Mouse (Mus musculus) layer of hippocampus, adult 2 months (tissue): Measurements from ENCODE around the gene Gm12117. TPM values are rescaled to one million over a fixed set of nuclear protein-coding genes. Genes with fewer than 3 reads are reported as not detected.

Experiments used
- DNase-seq, 2 experiments: peaks; one replicate each; pipeline ENCODE4 v3.0.0; 2022; ENCODE audit warnings: low spot score in 2 of 2
- H3K27ac ChIP-seq: fragments of 200-600 bp; 2 replicates; pipeline ENCODE4 v1.8.1; 2022
- H3K4me3 ChIP-seq: fragments of 200-600 bp; 2 replicates; pipeline ENCODE4 v1.8.1; 2022; ENCODE audit warnings: mild to moderate bottlenecking
- CTCF ChIP-seq: fragments of 200-600 bp; conservative IDR thresholded peaks from 2 replicates; pipeline ENCODE4 v1.8.1; 2022; ENCODE audit warnings: antibody characterized with exemption, mild to moderate bottlenecking, moderate library complexity
- long read RNA-seq, 2 experiments: library from polyadenylated mRNA; stranded (forward); transcript quantifications; one replicate each; pipeline ENCODE4 v2.0.0; 2021; ENCODE audit warnings: borderline mapping rate in 2 of 2
- total RNA-seq, 2 experiments: library from RNA; stranded (reverse); gene quantifications; 2 replicates each; pipeline ENCODE4 v1.2.3; 2021

Gm12117 gene
- total RNA-seq, result under 1 TPM in 1 of 2 experiments, not detected in 1; 0.38 TPM
- long read RNA-seq, experiment 1, result 0 reads
- long read RNA-seq, experiment 2, result 0 reads

DNA sequence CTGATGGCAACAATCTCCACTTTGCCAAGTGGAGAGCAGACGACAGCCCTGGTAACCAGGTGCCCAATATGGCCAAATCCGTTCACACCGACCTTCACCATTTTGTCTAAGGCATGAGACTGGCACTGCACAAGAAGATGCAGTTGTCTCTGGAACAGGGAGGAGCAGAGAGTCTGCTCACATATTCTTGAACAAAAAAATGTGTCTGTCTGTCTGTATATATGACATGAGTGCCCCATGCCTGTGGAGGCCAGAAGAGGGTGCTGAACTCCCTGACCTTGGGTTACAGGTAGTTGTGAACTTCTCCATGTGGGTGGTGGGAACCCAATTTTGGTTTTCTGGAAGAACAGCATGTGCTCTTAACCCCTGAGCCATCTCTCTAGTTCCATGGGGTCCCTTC lies at the start of gene Gm12117:
Gene Gm12117, minus strand, starts transcription at position 101 of the 400 bp plus-strand sequence.
- no peak for TF ChIP-seq CTCF
- DNase-seq, result no peak

GRCm38 (mm10) chr11:33319006-33319611 lies 42.6 kb upstream of the Gm12117 start:
- no peak for TF ChIP-seq CTCF
- Histone ChIP-seq H3K4me3 (no peak overlapping the region), H3K27ac (no peak overlapping the region)
- DNase-seq, result no peak

More for the DNA sequence above, at the start of gene Gm12117:
- Histone ChIP-seq H3K4me3 (no peak within 1 kb of the TSS), H3K27ac (no peak within 1 kb of the TSS)

DNA sequence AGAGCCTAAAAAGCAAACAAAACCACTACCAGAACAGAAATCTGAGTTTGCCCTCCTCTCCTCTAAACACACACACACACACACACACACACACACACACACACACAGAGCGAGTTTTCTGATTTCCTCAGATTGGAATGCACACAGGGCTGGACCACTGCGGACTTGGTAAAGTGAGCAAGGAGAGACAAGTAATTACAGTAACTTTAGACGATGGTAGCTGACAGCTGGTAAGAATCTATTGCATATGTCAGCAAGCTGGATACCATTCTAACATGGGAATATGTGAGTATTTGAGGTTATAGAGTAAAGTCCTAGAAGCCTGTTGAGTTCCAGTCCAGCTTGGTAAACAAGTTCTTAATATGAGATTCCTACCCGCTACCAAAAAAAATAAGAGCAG lies 33.0 kb upstream of the Gm12117 start:
- TF ChIP-seq CTCF, result no peak
- Histone ChIP-seq H3K4me3 (no peak overlapping the region), H3K27ac (no peak overlapping the region)
- no peak for DNase-seq

DNA sequence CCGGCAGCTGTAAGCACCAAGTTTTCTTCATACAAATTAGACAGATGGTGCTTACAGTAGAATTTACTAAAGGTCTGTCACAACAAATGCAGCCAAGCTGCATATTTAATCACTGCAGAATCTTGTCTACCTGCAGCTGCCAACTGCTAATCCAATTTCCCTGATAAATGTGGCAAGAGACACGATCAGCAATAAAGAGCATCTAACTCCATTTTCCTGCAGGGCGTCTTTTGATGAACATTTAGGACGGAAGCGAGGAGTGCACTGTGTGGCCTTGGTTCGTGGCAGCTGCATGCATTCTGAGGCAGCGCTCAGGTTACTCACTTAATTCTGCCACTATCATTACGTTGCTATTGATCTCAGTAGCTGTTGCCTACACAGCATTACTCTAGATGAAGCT lies 24.3 kb upstream of the Gm12117 start:
- no peak overlapping the region for H3K27ac ChIP-seq
- no peak for TF ChIP-seq CTCF
- no peak overlapping the region for H3K4me3 ChIP-seq
- no peak for DNase-seq

DNA sequence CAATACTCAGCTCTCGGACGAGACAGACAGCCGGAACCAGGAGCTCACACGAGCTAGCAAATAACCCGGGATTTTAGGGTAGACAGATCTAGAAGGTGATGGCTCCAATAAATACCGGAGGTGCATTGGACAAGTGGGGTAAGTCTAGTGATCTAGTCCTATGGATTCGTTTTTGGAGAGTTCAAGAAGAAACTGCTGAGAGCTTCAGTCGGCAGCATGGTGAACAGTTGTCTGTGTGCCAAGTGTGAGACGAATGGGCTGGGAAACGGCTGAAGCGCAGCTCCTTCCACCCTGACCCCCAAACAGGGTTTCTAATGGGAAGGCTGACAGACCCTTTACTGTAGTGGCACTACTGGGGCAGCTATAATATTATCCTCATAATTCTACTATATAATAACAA lies 22.8 kb upstream of the Gm12117 start:
- TF ChIP-seq CTCF, result no peak
- DNase-seq, result no peak
- H3K4me3 ChIP-seq, result no peak overlapping the region
- H3K27ac ChIP-seq, result no peak overlapping the region

GRCm38 (mm10) chr11:33297121-33297520 lies 20.6 kb upstream of the Gm12117 start:
- TF ChIP-seq CTCF, result no peak
- Histone ChIP-seq H3K4me3 (no peak overlapping the region), H3K27ac (no peak overlapping the region)
- no peak for DNase-seq

DNA sequence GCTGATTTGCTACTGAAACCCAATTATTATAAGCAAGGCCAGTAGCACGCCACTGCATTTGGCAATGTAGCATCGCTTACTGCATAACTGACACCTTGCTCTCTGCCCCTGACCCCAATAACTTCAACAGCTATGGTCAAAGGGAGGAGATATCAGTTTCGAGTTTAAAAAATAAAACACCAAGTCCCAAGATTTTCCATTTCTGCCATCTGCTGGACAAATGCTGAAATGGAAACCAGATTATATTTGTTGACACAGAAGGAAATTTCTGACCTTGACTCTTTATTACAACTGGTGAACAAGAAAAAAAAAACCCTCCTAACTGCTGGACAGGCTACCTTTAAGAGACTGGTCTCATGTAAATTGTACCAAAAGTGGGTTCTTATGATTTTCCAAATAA lies 18.9 kb upstream of the Gm12117 start:
- peak in 1 of 2 experiments; percentile 29 for DNase-seq
- peak; percentile 83 for TF ChIP-seq CTCF
- Histone ChIP-seq H3K4me3 (no peak overlapping the region), H3K27ac (no peak overlapping the region)

GRCm38 (mm10) chr11:33294063-33294462 lies 17.5 kb upstream of the Gm12117 start:
- no peak for TF ChIP-seq CTCF
- no peak overlapping the region for H3K27ac ChIP-seq
- H3K4me3 ChIP-seq, result no peak overlapping the region
- DNase-seq, result no peak

DNA sequence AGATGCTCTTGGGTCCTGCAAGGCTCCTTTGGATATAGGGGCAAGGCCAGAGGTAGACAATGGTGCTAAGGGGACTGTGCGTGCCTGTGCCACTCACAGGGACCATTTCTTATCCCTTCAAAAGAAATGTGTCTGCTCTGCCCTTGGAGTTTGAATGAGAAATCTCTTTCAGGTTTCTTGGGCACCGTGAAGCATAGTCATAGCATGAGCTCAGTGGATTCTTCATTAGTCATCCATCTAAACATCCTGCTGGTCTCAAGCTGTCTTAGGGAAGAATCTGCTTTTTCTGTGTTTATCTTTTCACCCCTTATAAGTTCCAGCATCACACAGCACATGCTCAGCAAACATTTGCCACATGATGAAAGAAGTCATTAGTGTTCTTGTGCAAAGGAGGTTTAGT lies 2.0 kb upstream of the Gm12117 start:
- H3K4me3 ChIP-seq, result no peak overlapping the region
- TF ChIP-seq CTCF, result no peak
- DNase-seq, result no peak
- H3K27ac ChIP-seq, result no peak overlapping the region

DNA sequence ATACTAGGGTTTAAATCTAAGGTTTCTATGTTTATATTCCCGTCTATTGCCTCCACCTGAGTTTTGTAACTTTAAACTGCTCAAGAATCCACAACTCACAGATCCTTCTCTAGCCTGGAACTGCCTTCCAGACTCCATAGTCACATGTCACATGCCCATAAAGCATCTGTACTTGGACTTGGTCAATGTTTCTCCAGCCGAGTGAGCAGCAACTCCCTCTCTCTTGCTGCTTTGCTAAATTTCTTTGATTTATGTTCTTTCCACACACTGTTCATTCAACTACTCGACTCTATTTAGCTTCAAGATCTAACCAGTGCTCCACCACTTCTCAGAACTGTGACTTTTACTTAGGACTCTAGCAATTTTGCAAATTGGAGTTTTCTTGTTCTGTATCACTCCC lies 1.7 kb downstream of the Gm12117 start:
- TF ChIP-seq CTCF, result no peak
- no peak for DNase-seq
- Histone ChIP-seq H3K27ac (no peak overlapping the region), H3K4me3 (no peak overlapping the region)

- Histone ChIP-seq H3K4me3 (no peak overlapping the region), H3K27ac (no peak overlapping the region)
- DNase-seq, result no peak
- TF ChIP-seq CTCF, result no peak
These were observed 2.2 kb downstream of the Gm12117 start for GRCm38 (mm10) chr11:33274294-33274693.

GRCm38 (mm10) chr11:33240295-33240694 lies 36.2 kb downstream of the Gm12117 start:
- Histone ChIP-seq H3K4me3 (no peak overlapping the region), H3K27ac (no peak overlapping the region)
- no peak for TF ChIP-seq CTCF
- DNase-seq, result no peak

DNA sequence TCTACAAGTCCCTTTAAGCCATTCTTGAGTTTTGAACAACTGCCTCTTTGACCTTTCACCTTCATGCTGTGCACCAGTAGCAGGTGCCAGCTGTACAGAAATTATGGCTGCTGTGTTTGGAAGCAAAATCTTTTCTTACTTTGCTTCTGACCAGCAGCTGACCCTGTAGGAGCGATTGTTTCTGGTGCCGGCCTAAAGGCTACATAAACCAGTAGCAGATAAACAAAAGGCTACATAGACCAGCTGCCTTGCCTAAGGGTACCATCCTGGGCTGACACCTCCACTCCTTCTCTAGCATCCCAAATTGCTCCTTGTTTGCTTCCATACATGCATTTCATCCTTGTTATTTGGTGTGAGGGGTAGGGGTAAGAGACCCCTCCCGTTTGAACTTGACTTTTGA lies 42.4 kb downstream of the Gm12117 start:
- Histone ChIP-seq H3K27ac (no peak overlapping the region), H3K4me3 (no peak overlapping the region)
- no peak for TF ChIP-seq CTCF
- no peak for DNase-seq

- Histone ChIP-seq H3K4me3 (no peak overlapping the region), H3K27ac (no peak overlapping the region)
- no peak for DNase-seq
- TF ChIP-seq CTCF, result no peak
These were observed 44.5 kb downstream of the Gm12117 start for GRCm38 (mm10) chr11:33232056-33232455.

DNA sequence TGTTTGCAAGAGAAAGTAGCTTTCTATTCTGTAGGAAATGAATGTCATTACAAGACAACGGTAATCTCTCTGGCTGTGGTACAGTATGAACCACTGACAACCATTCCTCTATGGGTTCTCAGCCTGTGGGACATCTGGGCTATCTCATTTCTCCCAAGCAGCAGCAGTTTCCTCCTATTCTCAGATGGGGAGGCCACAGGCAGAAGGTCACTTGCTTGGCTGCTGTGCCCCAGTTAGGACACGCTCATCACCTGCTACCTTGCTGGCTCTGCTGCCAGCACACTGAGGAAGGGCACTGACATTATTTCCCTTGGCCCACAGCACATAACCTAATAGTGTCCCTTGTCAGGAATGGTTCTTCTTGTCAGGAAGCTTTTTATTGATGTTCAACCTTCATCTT lies 48.4 kb downstream of the Gm12117 start:
- Histone ChIP-seq H3K27ac (no peak overlapping the region), H3K4me3 (no peak overlapping the region)
- no peak for DNase-seq
- no peak for TF ChIP-seq CTCF
